Mouse (Mus musculus): Measurements from ENCODE around the gene Otop2. TPM values are rescaled to one million over a fixed set of nuclear protein-coding genes. Genes with fewer than 3 reads are reported as not detected.

The Otop2 gene
- polyA plus RNA-seq, 1 experiment from 2014 or later: not detected

- H3K9ac ChIP-seq: no peak overlapping the region
- peaks cover 29% of the 10 kb centered on the region for H3K27me3 ChIP-seq
- no peak overlapping the region for H3K4me2 ChIP-seq
- H3K9me3 ChIP-seq (replicated peaks): no peaks in the 10 kb centered on the region
- 71% methylated on average over 4 of the region's 4 CpGs for WGBS (ENCODE audit: insufficient replicate concordance)
- no peaks in the 10 kb centered on the region for H3K36me3 ChIP-seq (replicated peaks)
- H3K4me1 ChIP-seq (replicated peaks): peaks cover 8% of the 10 kb centered on the region; the same call in 1 of the 2 replicates
- ATAC-seq (ENCODE audit: insufficient read depth): no peak
- H3K27ac ChIP-seq (replicated peaks): no peak overlapping the region
- H3K4me3 ChIP-seq (replicated peaks): no peak overlapping the region
These were observed 6.2 kb upstream of the Otop2 start for GRCm38 (mm10) chr11:115300745-115301144.

GRCm38 (mm10) chr11:115301351-115301750 is 5.6 kb upstream of the Otop2 start:
- H3K4me2 ChIP-seq: no peak overlapping the region
- no peak for ATAC-seq (ENCODE audit: insufficient read depth)
- H3K9me3 ChIP-seq (replicated peaks): no peaks in the 10 kb centered on the region
- peaks cover 27% of the 10 kb centered on the region for H3K27me3 ChIP-seq
- peaks cover 8% of the 10 kb centered on the region; the same call in 1 of the 2 replicates for H3K4me1 ChIP-seq (replicated peaks)
- H3K27ac ChIP-seq (replicated peaks): no peak overlapping the region
- H3K36me3 ChIP-seq (replicated peaks): no peaks in the 10 kb centered on the region
- no peak overlapping the region for H3K9ac ChIP-seq
- H3K4me3 ChIP-seq (replicated peaks): no peak overlapping the region
- WGBS (ENCODE audit: insufficient replicate concordance): 56% methylated on average over 2 of the region's 2 CpGs

- no peaks in the 10 kb centered on the region for H3K9me3 ChIP-seq (replicated peaks)
- peaks cover 20% of the 10 kb centered on the region for H3K27me3 ChIP-seq
- H3K4me1 ChIP-seq (replicated peaks): no peaks in the 10 kb centered on the region
- H3K9ac ChIP-seq: no peak overlapping the region
- H3K27ac ChIP-seq (replicated peaks): no peak overlapping the region
- H3K36me3 ChIP-seq (replicated peaks): no peaks in the 10 kb centered on the region
- ATAC-seq (ENCODE audit: insufficient read depth): no peak
- 50% methylated on average over 8 of the region's 8 CpGs for WGBS (ENCODE audit: insufficient replicate concordance)
- H3K4me3 ChIP-seq (replicated peaks): no peak overlapping the region
- H3K4me2 ChIP-seq: no peak overlapping the region
These were observed 3.8 kb upstream of the Otop2 start for GRCm38 (mm10) chr11:115303167-115303566.

GRCm38 (mm10) chr11:115308781-115309180 is 1.8 kb downstream of the Otop2 start:
- WGBS (ENCODE audit: insufficient replicate concordance): 47% methylated on average over 1 of the region's 1 CpGs
- no peaks in the 10 kb centered on the region for H3K4me1 ChIP-seq (replicated peaks)
- no peak for ATAC-seq (ENCODE audit: insufficient read depth)

GRCm38 (mm10) chr11:115314249-115314648 is 7.3 kb downstream of the Otop2 start:
- Histone ChIP-seq H3K9me3 (replicated peaks) (no peaks in the 10 kb centered on the region), H3K4me1 (replicated peaks) (no peaks in the 10 kb centered on the region), H3K4me2 (no peak overlapping the region), H3K27ac (replicated peaks) (no peak overlapping the region), H3K9ac (no peak overlapping the region), H3K36me3 (replicated peaks) (no peaks in the 10 kb centered on the region), H3K4me3 (replicated peaks) (no peak overlapping the region), H3K27me3 (peaks cover 63% of the 10 kb centered on the region)
- WGBS (ENCODE audit: insufficient replicate concordance): 21% methylated on average over 2 of the region's 2 CpGs
- no peak for ATAC-seq (ENCODE audit: insufficient read depth)

More at GRCm38 (mm10) chr11:115308781-115309180, 1.8 kb downstream of the Otop2 start:
- Histone ChIP-seq H3K9ac (no peak overlapping the region), H3K36me3 (replicated peaks) (no peaks in the 10 kb centered on the region), H3K4me3 (replicated peaks) (no peak overlapping the region), H3K27me3 (peaks cover 23% of the 10 kb centered on the region), H3K9me3 (replicated peaks) (no peaks in the 10 kb centered on the region), H3K27ac (replicated peaks) (no peak overlapping the region), H3K4me2 (no peak overlapping the region)

- no peak for ATAC-seq (ENCODE audit: insufficient read depth)
- WGBS (ENCODE audit: insufficient replicate concordance): 52% methylated on average over 7 of the region's 7 CpGs
These were observed 10.2 kb downstream of the Otop2 start for GRCm38 (mm10) chr11:115317204-115317603.

GRCm38 (mm10) chr11:115318245-115319027 is 11.5 kb downstream of the Otop2 start:
- Histone ChIP-seq H3K27me3 (peaks cover 95% of the 10 kb centered on the region), H3K4me2 (no peak overlapping the region), H3K27ac (replicated peaks) (no peak overlapping the region), H3K36me3 (replicated peaks) (no peaks in the 10 kb centered on the region), H3K9me3 (replicated peaks) (no peaks in the 10 kb centered on the region), H3K4me3 (replicated peaks) (no peak overlapping the region), H3K4me1 (replicated peaks) (peaks cover 3% of the 10 kb centered on the region; the same call in 1 of the 2 replicates), H3K9ac (no peak overlapping the region)
- no peak for ATAC-seq (ENCODE audit: insufficient read depth)
- WGBS (ENCODE audit: insufficient replicate concordance): 11% methylated on average over 63 of the region's 63 CpGs

More at GRCm38 (mm10) chr11:115317204-115317603, 10.2 kb downstream of the Otop2 start:
- peaks cover 3% of the 10 kb centered on the region; the same call in 1 of the 2 replicates for H3K4me1 ChIP-seq (replicated peaks)
- H3K4me3 ChIP-seq (replicated peaks): no peak overlapping the region
- no peak overlapping the region for H3K9ac ChIP-seq
- no peak overlapping the region for H3K4me2 ChIP-seq
- peaks cover 92% of the 10 kb centered on the region for H3K27me3 ChIP-seq
- no peaks in the 10 kb centered on the region for H3K9me3 ChIP-seq (replicated peaks)
- no peaks in the 10 kb centered on the region for H3K36me3 ChIP-seq (replicated peaks)
- no peak overlapping the region for H3K27ac ChIP-seq (replicated peaks)

GRCm38 (mm10) chr11:115319704-115320383 is 12.9 kb downstream of the Otop2 start:
- no peak overlapping the region for H3K4me3 ChIP-seq (replicated peaks)
- no peaks in the 10 kb centered on the region for H3K9me3 ChIP-seq (replicated peaks)
- H3K4me2 ChIP-seq: no peak overlapping the region
- no peaks in the 10 kb centered on the region for H3K36me3 ChIP-seq (replicated peaks)
- no peak overlapping the region for H3K27ac ChIP-seq (replicated peaks)
- ATAC-seq (ENCODE audit: insufficient read depth): no peak
- peaks cover 3% of the 10 kb centered on the region; the same call in 1 of the 2 replicates for H3K4me1 ChIP-seq (replicated peaks)
- H3K27me3 ChIP-seq: peaks cover 100% of the 10 kb centered on the region
- WGBS (ENCODE audit: insufficient replicate concordance): 7% methylated on average over 18 of the region's 18 CpGs
- no peak overlapping the region for H3K9ac ChIP-seq

GRCm38 (mm10) chr11:115321906-115322693 is 15.1 kb downstream of the Otop2 start, which contains the start of gene Ush1g:
Gene Ush1g, minus strand, starts transcription at chr11:115322041.
- ATAC-seq (ENCODE audit: insufficient read depth): no peak
- H3K4me3 ChIP-seq (replicated peaks): peak within 1 kb of the TSS; percentile 5; the same call in 1 of the 2 replicates
- H3K4me1 ChIP-seq (replicated peaks): peaks cover 3% of the 10 kb centered on the region; the same call in 1 of the 2 replicates
- H3K36me3 ChIP-seq (replicated peaks): no peaks in the 10 kb centered on the region
- peak within 1 kb of the TSS; percentile 27; the same call in 1 of the 2 replicates for H3K4me2 ChIP-seq
- WGBS (ENCODE audit: insufficient replicate concordance): 5% methylated on average over 35 of the region's 35 CpGs
- H3K27me3 ChIP-seq: peaks cover 94% of the 10 kb centered on the region
- no peak within 1 kb of the TSS for H3K9ac ChIP-seq
- no peaks in the 10 kb centered on the region for H3K9me3 ChIP-seq (replicated peaks)
- H3K27ac ChIP-seq (replicated peaks): no peak within 1 kb of the TSS

GRCm38 (mm10) chr11:115323354-115323753 is 16.4 kb downstream of the Otop2 start:
- Histone ChIP-seq H3K36me3 (replicated peaks) (no peaks in the 10 kb centered on the region), H3K4me1 (replicated peaks) (peaks cover 3% of the 10 kb centered on the region; the same call in 1 of the 2 replicates), H3K4me2 (no peak overlapping the region), H3K9ac (no peak overlapping the region), H3K4me3 (replicated peaks) (no peak overlapping the region), H3K9me3 (replicated peaks) (no peaks in the 10 kb centered on the region), H3K27me3 (peaks cover 82% of the 10 kb centered on the region), H3K27ac (replicated peaks) (no peak overlapping the region)
- WGBS (ENCODE audit: insufficient replicate concordance): 15% methylated on average over 32 of the region's 32 CpGs
- ATAC-seq (ENCODE audit: insufficient read depth): no peak
